In genomic region chr16:59409341-59409748, GRCm38 (mm10) we compare ENCODE assay signal across 20 mouse cellular contexts. TPM values are rescaled to one million over a fixed set of nuclear protein-coding genes. Genes with fewer than 3 reads are reported as not detected.
DNase-seq lines count a peak whose midpoint lies in the region; ATAC-seq lines count a peak whose summit lies in the region.
"Had no signal": no experiment of that assay in that cellular context is flagged by ENCODE, and none has a peak within 500 bp of the region (broad histone marks: within the 10 kb centered on the region; RNA-seq: fewer than 3 reads in every experiment).

No protein-coding gene starts in this region.

- 59% methylated on average over 15 of the region's 15 CpGs for WGBS in hindbrain, embryonic 11.5 days
- WGBS in midbrain, embryonic 13.5 days = 40% methylated on average over 15 of the region's 15 CpGs

- no peaks in the 10 kb centered on the region for H3K9me3 ChIP-seq in hindbrain, embryonic 11.5 days (ENCODE audit: control insufficient read depth, low read length)
- no peaks in the 10 kb centered on the region for H3K9me3 ChIP-seq in midbrain, embryonic 13.5 days
- H3K9me3 ChIP-seq: embryonic facial prominence, embryonic 15.5 days had no signal

- no peaks in the 10 kb centered on the region for H3K36me3 ChIP-seq in hindbrain, embryonic 11.5 days (ENCODE audit: control insufficient read depth, insufficient read depth, low read length)
- H3K36me3 ChIP-seq in midbrain, embryonic 13.5 days = no peaks in the 10 kb centered on the region
- H3K36me3 ChIP-seq: embryonic facial prominence, embryonic 15.5 days had no signal

- peak; percentile 88 for ATAC-seq in hindbrain, embryonic 11.5 days (ENCODE audit: low FRiP score)
- peak; percentile 93 for ATAC-seq in midbrain, embryonic 13.5 days
- ATAC-seq: CD4-positive, CD25-positive, alpha-beta regulatory T cell, adult 4 months had no signal

- no peak overlapping the region for H3K9ac ChIP-seq in hindbrain, embryonic 11.5 days (ENCODE audit: low read depth, low read length)
- H3K9ac ChIP-seq in midbrain, embryonic 13.5 days (replicated peaks) = no peak overlapping the region
- H3K9ac ChIP-seq: embryonic facial prominence, embryonic 15.5 days; liver, embryonic 14.5 days had no signal

- no peak overlapping the region for H3K4me3 ChIP-seq in hindbrain, embryonic 11.5 days (ENCODE audit: low read depth, low read length)
- 0 out of 2 replicates have a peak overlapping the region, but pooled peaks have one; percentile 1 for H3K4me3 ChIP-seq in midbrain, embryonic 13.5 days (replicated peaks)
- H3K4me3 ChIP-seq: embryonic facial prominence, embryonic 15.5 days; myocyte had no signal

- no peaks in the 10 kb centered on the region for H3K4me1 ChIP-seq in hindbrain, embryonic 11.5 days (replicated peaks; ENCODE audit: control insufficient read depth, insufficient read depth, low read length)
- no peaks in the 10 kb centered on the region for H3K4me1 ChIP-seq in midbrain, embryonic 13.5 days (replicated peaks)

- peak; percentile 15 for DNase-seq in retina, postnatal 1 day
- DNase-seq in retina, embryonic 14.5 days (ENCODE audit: low spot score) = no peak
- DNase-seq in hindbrain, embryonic 11.5 days (ENCODE audit: low spot score) = peak; percentile 54
- DNase-seq in urinary bladder, adult 2 months (ENCODE audit: low spot score) = no peak
- DNase-seq in layer of hippocampus, postnatal 10 days (ENCODE audit: low spot score in 2 of 2) = no peak
- no peak for DNase-seq in spleen, postnatal 36 days (ENCODE audit: low spot score in 2 of 2)
- DNase-seq: cerebellum, adult 9-10 months; heart, postnatal 4 days; kidney, adult 8-10 months; left cerebral cortex, postnatal 4 days; lung, postnatal 4 days; right cerebral cortex, adult 18-20 months; thymus, adult 2 months had no signal

- H3K27ac ChIP-seq in hindbrain, embryonic 11.5 days (ENCODE audit: low read depth, low read length) = peak overlapping the region; percentile 54
- H3K27ac ChIP-seq in midbrain, embryonic 13.5 days = peak overlapping the region; percentile 73
- H3K27ac ChIP-seq: embryonic facial prominence, embryonic 15.5 days; liver, embryonic 14.5 days had no signal

- H3K27me3 ChIP-seq in hindbrain, embryonic 11.5 days (ENCODE audit: control insufficient read depth, insufficient read depth, low read length) = no peaks in the 10 kb centered on the region
- H3K27me3 ChIP-seq in midbrain, embryonic 13.5 days = no peaks in the 10 kb centered on the region
- H3K27me3 ChIP-seq: embryonic facial prominence, embryonic 15.5 days had no signal

- H3K4me2 ChIP-seq in hindbrain, embryonic 11.5 days (replicated peaks; ENCODE audit: low read depth, low read length) = no peak overlapping the region
- peak overlapping the region; percentile 7 for H3K4me2 ChIP-seq in midbrain, embryonic 13.5 days (replicated peaks)
- H3K4me2 ChIP-seq: embryonic facial prominence, embryonic 15.5 days had no signal

RNA-seq across cellular contexts. Expression of gene Gabrr3, which starts 2.2 kb away (rescaled TPM):
- polyA plus RNA-seq in hindbrain, embryonic 11.5 days (2014; fragmentation: Nextera tagmentation; extraction: Ambion mirVana) = 0.12 TPM in 1 of 2 replicates, not detected in the other
- polyA plus RNA-seq in midbrain, embryonic 13.5 days (2015; fragmentation: Nextera tagmentation; extraction: Ambion mirVana) = 0.12 and 0.30 TPM in 2 replicates
- not detected in 2 replicates for polyA plus RNA-seq in urinary bladder, adult 2 months (2012; rRNA removed)
- under 1 TPM in 1 of 2 experiments, not detected in 1; 0.07 TPM for total RNA-seq in layer of hippocampus, postnatal 10 days (2021)
- total RNA-seq: gastrocnemius, adult 18-20 months; heart, postnatal 4 days; left cerebral cortex, postnatal 4 days had no signal
- polyA plus RNA-seq: CD4-positive, CD25-positive, alpha-beta regulatory T cell, adult 4 months; liver, embryonic 14.5 days; myocyte had no signal

RNA-seq across cellular contexts. Expression of gene Olfr209, which starts 45.6 kb away (rescaled TPM):
- not detected in 2 replicates for polyA plus RNA-seq in hindbrain, embryonic 11.5 days (2014; fragmentation: Nextera tagmentation; extraction: Ambion mirVana)
- polyA plus RNA-seq in midbrain, embryonic 13.5 days (2015; fragmentation: Nextera tagmentation; extraction: Ambion mirVana) = not detected in 2 replicates
- not detected in 2 replicates for polyA plus RNA-seq in urinary bladder, adult 2 months (2012; rRNA removed)
- total RNA-seq in layer of hippocampus, postnatal 10 days (2021) = not detected
- total RNA-seq: gastrocnemius, adult 18-20 months; heart, postnatal 4 days; layer of hippocampus, adult 8-10 months; left cerebral cortex, postnatal 4 days had no signal
- polyA plus RNA-seq: CD4-positive, CD25-positive, alpha-beta regulatory T cell, adult 4 months; embryonic facial prominence, embryonic 15.5 days; liver, embryonic 14.5 days; myocyte; thymus, adult 2 months had no signal

Comparison
In these comparisons a context has a peak if more than half of its experiments do, and no peak if none do; other contexts are left out.
1. DNase-seq: peak in retina, postnatal 1 day (single experiment) and hindbrain, embryonic 11.5 days (single experiment); none in retina, embryonic 14.5 days (single experiment), urinary bladder, adult 2 months (single experiment), layer of hippocampus, postnatal 10 days (0 of 2) and spleen, postnatal 36 days (0 of 2).